Mouse (Mus musculus): Measurements from ENCODE around the gene 2310034G01Rik.

DNA sequence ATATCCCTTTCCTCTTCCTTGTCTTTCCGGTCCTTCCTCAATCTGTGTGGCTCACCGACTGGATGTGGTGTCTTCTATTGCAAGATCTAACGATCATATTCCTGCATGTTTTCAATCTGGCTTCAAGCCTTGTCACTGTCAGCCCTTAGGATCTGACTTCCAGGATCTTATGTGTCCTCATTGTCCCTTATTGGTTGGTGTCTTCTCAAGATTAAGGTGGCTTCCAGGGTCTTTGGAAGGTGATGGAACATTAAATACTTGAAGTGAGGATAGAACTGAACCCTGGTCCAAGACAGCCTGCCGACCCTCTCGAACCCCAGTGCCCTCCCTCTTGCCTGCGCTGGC is 11.2 kb downstream of the 2310034G01Rik start:
- TF ChIP-seq EP300 (IDR thresholded peaks at IDR 0.05; ENCODE audit: low read depth) = no peak
- TF ChIP-seq CTCF (IDR thresholded peaks at IDR 0.05; ENCODE audit: low read depth) = no peak
